Mouse (Mus musculus) intestine, embryonic 15.5 days (tissue): ENCODE results near the gene Oprm1. TPM values are rescaled to one million over a fixed set of nuclear protein-coding genes. Genes with fewer than 3 reads are reported as not detected.

Experiments used
- ATAC-seq: fragments of 200-750 bp; cut with Nextera tagmentation; 2 replicates; pipeline ENCODE4 v1.8.0; 2017; ENCODE audit warnings: moderate TSS enrichment, moderate library complexity
- H3K27ac ChIP-seq: fragments of 300-500 bp; sonication (generic); 2 replicates; pipeline ENCODE4 v1.5.1; 2015; ENCODE audit warnings: mild to moderate bottlenecking, inconsistent platforms
- H3K27me3 ChIP-seq: fragments of 300-500 bp; sonication (generic); replicated peaks from 2 replicates; pipeline ENCODE4 v1.6.1; 2015; ENCODE audit warnings: inconsistent platforms
- H3K36me3 ChIP-seq: fragments of 300-500 bp; sonication (generic); 2 replicates; pipeline ENCODE4 v1.6.1; 2015; ENCODE audit warnings: inconsistent platforms
- H3K4me1 ChIP-seq: fragments of 300-500 bp; sonication (generic); replicated peaks from 2 replicates; pipeline ENCODE4 v1.6.1; 2015; ENCODE audit warnings: inconsistent platforms
- H3K4me2 ChIP-seq: fragments of 300-500 bp; sonication (generic); replicated peaks from 2 replicates; pipeline ENCODE4 v1.6.1; 2015; ENCODE audit warnings: mild to moderate bottlenecking, inconsistent platforms
- H3K4me3 ChIP-seq: fragments of 300-500 bp; sonication (generic); replicated peaks from 2 replicates; pipeline ENCODE4 v1.5.1; 2015; ENCODE audit warnings: inconsistent platforms
- H3K9ac ChIP-seq: fragments of 300-500 bp; sonication (generic); 2 replicates; pipeline ENCODE4 v1.6.1; 2015; ENCODE audit warnings: inconsistent platforms
- H3K9me3 ChIP-seq: fragments of 300-500 bp; sonication (generic); 2 replicates; pipeline ENCODE4 v1.6.1; 2016; ENCODE audit warnings: inconsistent platforms
- WGBS: fragments of 180-500 bp; shearing (Covaris S2); methylation state at CpG from one replicate; pipeline ENCODE4 v1.1.7; 2015; 5-methylcytosine and 5-hydroxymethylcytosine counted together
- polyA plus RNA-seq: library from polyadenylated mRNA; unstranded; fragments of >200 nt; fragmentation: Nextera tagmentation; extraction: Ambion mirVana; gene quantifications from 2 replicates; pipeline ENCODE4 v1.2.1, GENCODE M21; 2015

Oprm1 gene
- 0.20 and 0.86 TPM in 2 replicates for polyA plus RNA-seq

DNA sequence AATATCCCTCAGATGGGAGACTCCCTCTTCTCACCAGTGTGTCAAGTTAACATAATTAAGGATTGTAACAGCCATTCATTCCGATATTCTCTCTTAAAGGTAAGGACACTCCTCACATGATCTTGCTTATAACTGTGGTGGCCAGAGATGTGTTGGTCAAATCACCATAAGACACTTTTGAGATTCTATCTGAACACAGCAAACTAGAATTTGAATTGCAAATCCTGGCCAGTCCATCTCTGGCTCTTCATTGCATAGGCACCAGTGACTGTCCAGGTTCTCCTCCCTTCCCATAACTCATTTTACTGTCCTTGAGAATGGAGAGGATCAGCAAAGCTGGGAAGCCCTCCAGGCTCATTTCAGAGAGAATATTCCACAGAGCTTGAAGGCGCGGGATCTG lies at the start of gene Oprm1:
Gene Oprm1 (plus strand): TSS at position 301 of the 400 bp plus-strand sequence.
- Histone ChIP-seq H3K36me3 (no peaks in the 10 kb centered on the region), H3K9me3 (no peaks in the 10 kb centered on the region), H3K27ac (no peak within 1 kb of the TSS), H3K4me3 (no peak within 1 kb of the TSS), H3K9ac (no peak within 1 kb of the TSS), H3K27me3 (no peaks in the 10 kb centered on the region), H3K4me2 (no peak within 1 kb of the TSS), H3K4me1 (no peaks in the 10 kb centered on the region)
- 84% methylated on average over 3 of the region's 3 CpGs for WGBS
- ATAC-seq: no peak

DNA sequence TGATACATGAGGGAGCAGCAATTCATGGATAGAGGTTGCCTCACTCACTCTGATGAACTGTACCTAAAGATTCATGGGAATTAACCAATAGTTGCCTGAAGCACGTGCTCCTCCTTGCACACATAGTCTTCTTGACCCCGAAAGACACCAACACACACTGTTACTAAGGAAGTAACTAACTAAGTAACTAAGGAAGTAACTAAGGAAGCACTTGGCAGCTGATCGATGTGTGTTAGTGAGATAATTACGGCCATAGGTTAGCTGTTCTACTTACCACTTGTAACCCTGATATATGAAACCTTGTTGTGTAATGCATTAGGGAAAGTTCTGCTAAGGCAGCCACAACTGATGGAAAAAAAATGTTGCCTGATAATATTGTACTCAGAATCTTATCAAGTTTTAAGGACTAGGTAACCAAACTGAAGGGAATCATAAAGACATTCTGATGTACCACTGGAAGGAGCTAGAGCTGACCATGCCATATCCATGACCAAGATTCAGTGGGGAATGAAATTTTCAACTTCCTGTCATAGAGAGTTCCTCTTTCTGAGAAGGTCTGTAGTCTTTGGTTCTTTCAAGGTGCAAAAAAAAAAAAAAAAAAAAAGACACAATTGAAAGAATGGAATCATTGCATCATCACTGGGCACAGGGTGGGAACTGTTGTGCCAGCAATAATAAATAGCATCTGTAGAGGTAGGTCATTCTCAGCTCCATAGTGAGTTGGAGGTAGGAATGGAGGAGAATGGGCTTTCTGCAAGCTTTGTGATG lies 40.9 kb upstream of the Oprm1 start:
- Histone ChIP-seq H3K9me3 (no peaks in the 10 kb centered on the region), H3K36me3 (no peaks in the 10 kb centered on the region), H3K27me3 (no peaks in the 10 kb centered on the region), H3K4me2 (no peak overlapping the region), H3K27ac (no peak overlapping the region), H3K9ac (no peak overlapping the region), H3K4me3 (no peak overlapping the region), H3K4me1 (no peaks in the 10 kb centered on the region)
- WGBS: 74% methylated on average over 4 of the region's 4 CpGs
- no peak for ATAC-seq

DNA sequence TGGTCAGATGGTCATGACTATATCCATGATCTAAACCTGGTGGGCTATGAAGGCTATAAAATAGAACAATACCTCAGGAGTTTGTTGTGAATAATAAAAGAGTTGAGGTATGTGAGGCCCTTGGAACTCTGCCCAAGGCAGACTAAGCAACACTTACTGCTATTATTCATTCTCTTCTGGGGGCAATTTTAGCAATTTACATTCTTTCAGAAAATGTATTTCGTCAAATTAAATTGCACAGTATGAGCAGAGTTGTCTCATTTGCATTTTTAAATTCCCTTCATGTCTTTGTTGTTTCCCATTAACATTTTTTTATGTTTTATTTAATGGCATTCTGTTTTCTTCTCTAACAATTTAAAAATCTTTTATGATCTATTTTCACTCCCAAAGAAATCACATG lies 34.5 kb upstream of the Oprm1 start:
- Histone ChIP-seq H3K27me3 (no peaks in the 10 kb centered on the region), H3K9ac (no peak overlapping the region), H3K4me1 (no peaks in the 10 kb centered on the region), H3K4me2 (no peak overlapping the region), H3K4me3 (no peak overlapping the region), H3K27ac (no peak overlapping the region), H3K36me3 (no peaks in the 10 kb centered on the region), H3K9me3 (no peaks in the 10 kb centered on the region)
- 77% methylated on average over 1 of the region's 1 CpGs for WGBS
- no peak for ATAC-seq

DNA sequence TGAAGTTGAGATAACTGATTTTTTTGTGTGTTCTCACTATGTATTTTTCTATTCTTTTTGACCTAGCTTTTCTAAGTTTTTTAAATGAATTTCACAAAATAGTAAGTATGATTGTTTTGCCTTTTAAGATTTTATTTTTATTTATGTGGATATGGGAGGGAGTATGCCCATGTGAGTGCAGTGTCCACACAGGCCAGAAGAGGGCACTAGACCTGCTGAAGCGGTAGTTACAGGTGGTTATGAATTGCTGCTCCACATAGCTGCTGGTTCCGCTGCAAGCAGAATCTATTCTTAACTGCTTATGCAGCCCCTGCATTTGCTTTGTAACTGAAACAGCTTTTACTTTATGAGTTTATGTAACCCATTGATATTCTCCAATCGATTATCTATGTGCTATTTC lies 29.8 kb upstream of the Oprm1 start:
- H3K4me2 ChIP-seq: no peak overlapping the region
- WGBS: 89% methylated on average over 3 of the region's 3 CpGs
- H3K9ac ChIP-seq: no peak overlapping the region
- H3K4me3 ChIP-seq: no peak overlapping the region
- no peak for ATAC-seq
- no peaks in the 10 kb centered on the region for H3K9me3 ChIP-seq
- no peaks in the 10 kb centered on the region for H3K27me3 ChIP-seq
- H3K4me1 ChIP-seq: no peaks in the 10 kb centered on the region
- no peaks in the 10 kb centered on the region for H3K36me3 ChIP-seq
- no peak overlapping the region for H3K27ac ChIP-seq

DNA sequence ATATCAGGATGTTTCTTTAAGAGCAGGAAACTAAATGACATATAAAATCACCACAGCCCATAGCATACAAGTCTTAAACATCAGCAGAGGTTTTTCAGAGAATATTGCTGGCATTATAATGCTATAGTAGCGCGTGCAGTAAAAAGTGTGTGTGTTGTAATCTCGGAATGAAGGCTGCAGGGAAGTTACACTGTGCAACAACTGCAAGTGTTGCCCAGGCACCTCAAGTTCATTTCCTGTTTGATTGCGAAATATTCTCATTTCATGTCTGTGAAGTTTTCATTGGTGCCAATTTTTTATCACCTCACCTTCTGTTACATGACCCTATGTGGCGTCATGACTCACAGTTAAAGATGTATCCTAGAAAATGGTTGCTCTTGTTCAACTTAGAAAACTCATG lies 4.9 kb upstream of the Oprm1 start:
- Histone ChIP-seq H3K4me3 (no peak overlapping the region), H3K36me3 (no peaks in the 10 kb centered on the region)
- WGBS: 88% methylated on average over 5 of the region's 5 CpGs

DNA sequence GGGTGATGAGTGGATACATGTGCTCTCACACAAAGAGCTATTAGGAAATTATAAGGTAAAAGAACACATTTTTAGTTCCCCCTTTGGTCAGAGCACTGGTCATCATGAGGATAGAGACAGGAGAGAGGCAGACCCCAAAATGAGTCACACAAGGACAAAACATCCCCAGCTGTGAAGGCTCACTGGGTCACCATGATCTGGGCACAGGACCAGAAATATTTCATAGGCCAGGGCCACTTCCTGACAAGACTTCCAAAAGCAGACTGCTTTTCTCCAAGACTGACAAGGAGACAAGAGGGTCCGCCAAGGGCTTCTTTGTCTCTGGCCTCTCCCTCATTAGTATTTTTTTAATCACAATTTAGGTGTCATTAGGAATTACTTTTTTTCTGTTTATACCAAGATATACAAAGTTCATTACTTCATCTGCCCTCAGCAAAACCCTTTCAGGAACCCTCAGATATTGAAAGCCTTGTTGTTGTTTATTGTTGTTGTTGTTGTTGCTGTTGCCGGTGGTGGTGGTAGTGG lies 3.0 kb downstream of the Oprm1 start, which contains the start of gene Gm10945:
Gene Gm10945 (minus strand): TSS at position 475 of the 525 bp plus-strand sequence.
- no peak within 1 kb of the TSS for H3K27ac ChIP-seq
- no peaks in the 10 kb centered on the region for H3K27me3 ChIP-seq
- no peak for ATAC-seq
- H3K36me3 ChIP-seq: no peaks in the 10 kb centered on the region
- no peak within 1 kb of the TSS for H3K4me3 ChIP-seq
- no peak within 1 kb of the TSS for H3K4me2 ChIP-seq
- H3K4me1 ChIP-seq: no peaks in the 10 kb centered on the region
- no peaks in the 10 kb centered on the region for H3K9me3 ChIP-seq
- no peak within 1 kb of the TSS for H3K9ac ChIP-seq
- 94% methylated on average over 2 of the region's 2 CpGs for WGBS

More for the DNA sequence above, 4.9 kb upstream of the Oprm1 start:
- no peak overlapping the region for H3K27ac ChIP-seq
- no peaks in the 10 kb centered on the region for H3K27me3 ChIP-seq
- ATAC-seq: no peak
- no peak overlapping the region for H3K4me2 ChIP-seq
- no peaks in the 10 kb centered on the region for H3K4me1 ChIP-seq
- H3K9ac ChIP-seq: no peak overlapping the region
- no peaks in the 10 kb centered on the region for H3K9me3 ChIP-seq

DNA sequence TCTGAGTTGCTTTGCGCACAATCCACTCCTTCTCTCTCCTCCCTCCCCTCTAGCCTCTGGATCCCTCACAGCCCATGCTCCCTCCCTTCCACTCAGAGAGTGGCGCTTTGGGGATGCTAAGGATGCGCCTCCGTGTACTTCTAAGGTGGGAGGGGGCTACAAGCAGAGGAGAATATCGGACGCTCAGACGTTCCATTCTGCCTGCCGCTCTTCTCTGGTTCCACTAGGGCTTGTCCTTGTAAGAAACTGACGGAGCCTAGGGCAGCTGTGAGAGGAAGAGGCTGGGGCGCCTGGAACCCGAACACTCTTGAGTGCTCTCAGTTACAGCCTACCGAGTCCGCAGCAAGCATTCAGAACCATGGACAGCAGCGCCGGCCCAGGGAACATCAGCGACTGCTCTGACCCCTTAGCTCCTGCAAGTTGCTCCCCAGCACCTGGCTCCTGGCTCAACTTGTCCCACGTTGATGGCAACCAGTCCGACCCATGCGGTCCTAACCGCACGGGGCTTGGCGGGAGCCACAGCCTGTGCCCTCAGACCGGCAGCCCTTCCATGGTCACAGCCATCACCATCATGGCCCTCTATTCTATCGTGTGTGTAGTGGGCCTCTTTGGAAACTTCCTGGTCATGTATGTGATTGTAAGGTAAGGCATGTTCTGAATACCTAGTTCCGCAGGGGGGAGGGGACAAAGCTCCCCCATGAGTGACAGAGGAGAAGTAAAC lies 30.4 kb downstream of the Oprm1 start:
- Histone ChIP-seq H3K36me3 (no peaks in the 10 kb centered on the region), H3K27me3 (0 out of 2 replicates have a peak, but pooled peaks cover 3% of the 10 kb centered on the region), H3K27ac (no peak overlapping the region), H3K4me2 (no peak overlapping the region), H3K4me1 (no peaks in the 10 kb centered on the region), H3K9ac (no peak overlapping the region), H3K9me3 (no peaks in the 10 kb centered on the region), H3K4me3 (no peak overlapping the region)
- 5% methylated on average over 25 of the region's 25 CpGs for WGBS
- peak; percentile 58; the same call in 1 of the 2 replicates for ATAC-seq

DNA sequence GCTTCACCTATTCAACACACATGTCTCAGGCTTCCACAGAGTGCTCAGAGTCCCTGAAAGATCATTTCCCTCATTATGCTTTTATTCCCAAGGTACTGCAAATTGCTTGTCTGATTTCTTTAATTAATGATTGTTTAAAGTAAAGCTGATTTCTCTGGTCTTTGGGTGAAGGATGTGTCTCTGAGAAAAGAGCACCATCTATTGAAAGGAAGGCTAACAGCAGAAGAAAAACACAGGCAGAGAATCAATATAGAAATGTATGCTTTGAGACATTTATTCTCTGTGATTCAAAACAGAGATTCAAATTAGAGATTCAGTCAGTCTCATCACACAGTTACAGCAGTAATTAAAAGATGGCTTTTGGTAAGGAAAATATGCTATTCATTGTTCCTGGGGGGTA lies 31.9 kb downstream of the Oprm1 start:
- no peak overlapping the region for H3K9ac ChIP-seq
- no peak overlapping the region for H3K4me2 ChIP-seq
- H3K36me3 ChIP-seq: no peaks in the 10 kb centered on the region
- H3K27me3 ChIP-seq: 0 out of 2 replicates have a peak, but pooled peaks cover 3% of the 10 kb centered on the region
- no peak overlapping the region for H3K27ac ChIP-seq
- no peaks in the 10 kb centered on the region for H3K4me1 ChIP-seq
- H3K4me3 ChIP-seq: no peak overlapping the region
- ATAC-seq: no peak
- H3K9me3 ChIP-seq: no peaks in the 10 kb centered on the region

DNA sequence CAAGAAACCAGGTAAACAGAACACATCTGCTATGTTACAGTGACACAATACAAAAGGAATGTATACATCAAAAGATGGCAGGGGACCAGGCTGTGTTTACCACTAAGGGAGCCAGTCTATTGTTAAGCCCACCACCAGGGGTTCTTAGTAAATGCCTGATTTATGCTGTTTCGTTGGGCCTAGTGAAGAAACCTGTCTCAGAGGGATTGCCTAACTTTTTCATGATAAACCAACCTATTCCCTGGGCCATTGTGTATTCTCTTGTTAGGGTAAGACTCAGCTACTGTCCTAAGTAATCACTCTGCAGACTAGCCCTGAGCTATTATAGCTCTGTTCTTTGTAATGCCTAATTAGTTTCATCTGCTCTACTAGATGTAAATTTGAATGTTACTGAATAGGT lies 62.3 kb downstream of the Oprm1 start:
- H3K4me2 ChIP-seq: no peak overlapping the region
- no peak overlapping the region for H3K4me3 ChIP-seq
- WGBS: 48% methylated on average over 1 of the region's 1 CpGs
- no peak overlapping the region for H3K9ac ChIP-seq
- ATAC-seq: no peak
- no peaks in the 10 kb centered on the region for H3K9me3 ChIP-seq
- H3K27ac ChIP-seq: no peak overlapping the region
- no peaks in the 10 kb centered on the region for H3K36me3 ChIP-seq
- H3K4me1 ChIP-seq: no peaks in the 10 kb centered on the region
- H3K27me3 ChIP-seq: no peaks in the 10 kb centered on the region

DNA sequence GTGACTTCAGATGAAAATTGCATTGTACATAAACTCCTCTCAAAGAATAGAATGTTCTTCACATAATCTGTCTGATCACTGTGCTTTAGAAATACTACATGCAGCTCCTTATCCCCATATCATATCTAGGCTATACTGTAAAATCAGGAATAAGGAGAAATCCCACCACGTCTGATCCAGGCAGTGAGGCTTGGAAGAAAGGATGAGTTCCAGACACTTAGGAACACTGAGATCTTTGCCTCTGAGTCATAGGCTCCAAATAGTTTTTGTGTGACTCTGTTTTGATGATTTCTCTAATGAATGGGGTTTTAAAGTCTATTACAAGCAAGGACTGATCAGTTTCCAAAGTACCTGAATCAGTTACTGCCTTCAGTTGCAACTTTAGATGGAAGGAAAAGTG lies 83.9 kb downstream of the Oprm1 start:
- H3K4me3 ChIP-seq: no peak overlapping the region

DNA sequence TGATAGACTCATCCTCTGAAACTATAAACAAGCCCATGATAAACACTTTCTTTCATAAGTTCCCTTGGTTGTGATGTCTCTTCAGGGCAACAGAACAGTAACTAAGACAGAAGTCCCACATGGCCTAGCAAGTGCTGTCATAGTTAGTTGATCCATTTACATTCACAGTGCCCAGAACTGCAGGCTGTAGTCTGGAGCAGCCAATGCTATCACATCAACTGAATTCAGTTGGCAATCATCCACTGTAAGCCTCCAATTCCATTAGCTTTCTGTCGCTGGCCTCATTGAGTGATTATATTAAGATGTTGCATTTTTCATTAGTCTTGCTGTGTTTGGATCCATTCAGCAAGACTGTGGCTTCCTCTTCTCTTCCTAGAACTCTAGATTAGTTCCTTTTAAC lies 88.0 kb downstream of the Oprm1 start:
- ATAC-seq: no peak
- WGBS: 69% methylated on average over 1 of the region's 1 CpGs

More for the DNA sequence above, 83.9 kb downstream of the Oprm1 start:
- 74% methylated on average over 1 of the region's 1 CpGs for WGBS
- Histone ChIP-seq H3K4me2 (no peak overlapping the region), H3K4me1 (no peaks in the 10 kb centered on the region), H3K27ac (no peak overlapping the region), H3K27me3 (no peaks in the 10 kb centered on the region), H3K36me3 (no peaks in the 10 kb centered on the region), H3K9me3 (no peaks in the 10 kb centered on the region), H3K9ac (no peak overlapping the region)
- no peak for ATAC-seq

DNA sequence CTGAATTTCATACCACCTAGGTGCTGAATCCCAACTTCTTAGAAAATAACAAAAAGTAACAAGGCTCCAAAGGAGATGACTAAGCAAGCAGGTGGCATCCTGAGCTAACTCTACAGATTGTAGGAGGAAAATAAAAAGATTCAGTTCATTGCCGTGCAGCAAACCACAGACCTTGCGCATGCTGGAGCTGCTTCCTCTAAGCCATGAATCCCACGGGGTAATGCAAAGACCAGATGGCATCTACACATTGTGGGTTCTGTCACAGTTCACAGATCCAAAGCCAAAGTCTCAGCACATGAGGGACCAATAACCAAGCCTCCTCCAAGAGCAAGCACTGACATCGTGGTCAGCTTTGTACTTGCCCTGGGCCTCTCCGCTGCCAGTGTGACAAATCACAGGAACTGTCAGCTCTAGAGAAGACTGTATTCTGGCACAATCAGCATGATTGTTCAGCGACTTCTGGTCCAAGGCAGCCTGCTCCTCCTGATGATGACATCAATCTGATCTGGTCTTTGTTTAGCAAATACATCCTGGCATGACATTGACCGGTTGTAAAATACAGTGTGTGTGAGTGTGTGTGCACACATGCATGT lies 90.0 kb downstream of the Oprm1 start:
- Histone ChIP-seq H3K27me3 (no peaks in the 10 kb centered on the region), H3K9ac (no peak overlapping the region), H3K36me3 (no peaks in the 10 kb centered on the region), H3K27ac (no peak overlapping the region), H3K9me3 (no peaks in the 10 kb centered on the region), H3K4me3 (no peak overlapping the region), H3K4me2 (no peak overlapping the region), H3K4me1 (no peaks in the 10 kb centered on the region)
- peak; percentile 28; the same call in 1 of the 2 replicates for ATAC-seq
- WGBS: 48% methylated on average over 7 of the region's 7 CpGs

More for the DNA sequence above, 88.0 kb downstream of the Oprm1 start:
- Histone ChIP-seq H3K4me3 (no peak overlapping the region), H3K4me2 (no peak overlapping the region), H3K4me1 (no peaks in the 10 kb centered on the region), H3K27ac (no peak overlapping the region), H3K27me3 (no peaks in the 10 kb centered on the region), H3K36me3 (no peaks in the 10 kb centered on the region), H3K9me3 (no peaks in the 10 kb centered on the region), H3K9ac (no peak overlapping the region)
